Mouse (Mus musculus) neural tube, embryonic 13.5 days (tissue): ENCODE measurements around the gene Arhgap6. TPM values are rescaled to one million over a fixed set of nuclear protein-coding genes. Genes with fewer than 3 reads are reported as not detected.

Source experiments
- ATAC-seq: fragments of 200-750 bp; cut with Nextera tagmentation; 2 replicates; pipeline ENCODE4 v1.8.0; 2017; ENCODE audit warnings: low read depth, mild to moderate bottlenecking, moderate TSS enrichment, moderate library complexity
- H3K27ac ChIP-seq: fragments of 300-500 bp; sonication (generic); replicated peaks from 2 replicates; pipeline ENCODE4 v1.5.1; 2015; ENCODE audit warnings: moderate library complexity, mild to moderate bottlenecking, inconsistent platforms
- H3K27me3 ChIP-seq: fragments of 300-500 bp; sonication (generic); 2 replicates; pipeline ENCODE4 v1.6.1; 2015; ENCODE audit warnings: mild to moderate bottlenecking, inconsistent platforms
- H3K36me3 ChIP-seq: fragments of 300-500 bp; sonication (generic); 2 replicates; pipeline ENCODE4 v1.6.1; 2015; ENCODE audit warnings: mild to moderate bottlenecking, inconsistent platforms
- H3K4me1 ChIP-seq: fragments of 300-500 bp; sonication (generic); replicated peaks from 2 replicates; pipeline ENCODE4 v1.6.1; 2015; ENCODE audit warnings: inconsistent platforms
- H3K4me2 ChIP-seq: fragments of 300-500 bp; sonication (generic); 2 replicates; pipeline ENCODE4 v1.6.1; 2015; ENCODE audit warnings: inconsistent platforms, mild to moderate bottlenecking, moderate library complexity
- H3K4me3 ChIP-seq: fragments of 300-500 bp; sonication (generic); 2 replicates; pipeline ENCODE4 v1.5.1; 2015; ENCODE audit warnings: mild to moderate bottlenecking, inconsistent platforms
- H3K9ac ChIP-seq: fragments of 300-500 bp; sonication (generic); 2 replicates; pipeline ENCODE4 v1.6.1; 2015; ENCODE audit warnings: moderate library complexity, mild to moderate bottlenecking, inconsistent platforms
- H3K9me3 ChIP-seq: fragments of 300-500 bp; sonication (generic); 2 replicates; pipeline ENCODE4 v1.6.1; 2016; ENCODE audit warnings: inconsistent platforms
- WGBS: fragments of 180-500 bp; shearing (Covaris S2); methylation state at CpG from one replicate; pipeline ENCODE4 v1.1.7; 2015; 5-methylcytosine and 5-hydroxymethylcytosine counted together
- polyA plus RNA-seq: library from polyadenylated mRNA; unstranded; fragments of >200 nt; fragmentation: Nextera tagmentation; extraction: Ambion mirVana; gene quantifications from 2 replicates; pipeline ENCODE4 v1.2.1, GENCODE M21; 2015

Gene Arhgap6
- polyA plus RNA-seq, 1 experiment from 2014 or later, result 1.4 TPM

DNA sequence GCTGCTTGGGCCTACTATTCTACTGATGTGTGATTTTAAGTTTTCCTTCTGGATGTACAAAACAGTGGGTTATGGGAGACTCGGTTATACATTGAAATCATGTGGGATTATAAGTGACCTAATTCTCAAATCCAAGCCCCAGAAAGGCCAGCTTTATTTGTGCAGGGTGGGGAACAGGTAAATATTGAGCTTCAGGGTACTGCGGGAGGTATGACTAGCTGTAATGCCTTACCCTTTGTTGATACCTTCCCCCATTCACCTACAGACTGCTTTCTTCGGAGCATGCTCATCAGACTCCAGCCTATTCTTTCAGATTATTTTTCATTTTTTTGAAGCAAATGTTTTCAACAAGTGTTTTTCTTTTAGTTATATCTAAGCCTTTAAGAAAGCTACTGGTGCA, 286.7 kb downstream of the Arhgap6 start:
- H3K4me3 ChIP-seq, result no peak overlapping the region
- no peak for ATAC-seq
- H3K9ac ChIP-seq, result no peak overlapping the region
- H3K27ac ChIP-seq, result no peak overlapping the region
- no peaks in the 10 kb centered on the region for H3K36me3 ChIP-seq
- H3K4me1 ChIP-seq, result no peaks in the 10 kb centered on the region
- no peak overlapping the region for H3K4me2 ChIP-seq
- no peaks in the 10 kb centered on the region for H3K9me3 ChIP-seq
- WGBS, result 88% methylated on average over 3 of the region's 3 CpGs
- H3K27me3 ChIP-seq, result peaks cover 16% of the 10 kb centered on the region

DNA sequence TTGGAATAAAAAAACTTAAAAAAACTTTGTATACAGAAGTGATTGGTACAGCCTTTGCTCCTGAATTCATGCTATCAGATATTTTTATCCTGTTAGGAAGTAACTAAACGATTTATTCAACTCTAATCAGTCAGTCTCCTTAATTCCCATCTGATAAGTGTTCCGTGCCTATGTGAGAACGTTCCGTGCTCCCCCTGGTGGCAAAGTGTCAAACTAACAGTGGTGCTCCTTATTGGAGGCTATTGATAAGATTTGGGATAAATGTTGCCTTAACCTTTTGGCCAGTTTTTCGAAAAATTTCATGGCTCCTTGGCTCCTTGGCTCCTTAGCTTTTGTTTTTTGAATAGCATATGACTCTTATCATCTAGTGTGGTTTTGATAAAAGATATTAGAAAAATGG, 291.0 kb downstream of the Arhgap6 start:
- H3K27ac ChIP-seq, result no peak overlapping the region
- no peak for ATAC-seq
- no peaks in the 10 kb centered on the region for H3K4me1 ChIP-seq
- no peak overlapping the region for H3K4me3 ChIP-seq
- no peaks in the 10 kb centered on the region for H3K36me3 ChIP-seq
- no peak overlapping the region for H3K4me2 ChIP-seq
- peaks cover 22% of the 10 kb centered on the region for H3K27me3 ChIP-seq
- no peak overlapping the region for H3K9ac ChIP-seq
- H3K9me3 ChIP-seq, result no peaks in the 10 kb centered on the region
- WGBS, result 13% methylated on average over 5 of the region's 5 CpGs

DNA sequence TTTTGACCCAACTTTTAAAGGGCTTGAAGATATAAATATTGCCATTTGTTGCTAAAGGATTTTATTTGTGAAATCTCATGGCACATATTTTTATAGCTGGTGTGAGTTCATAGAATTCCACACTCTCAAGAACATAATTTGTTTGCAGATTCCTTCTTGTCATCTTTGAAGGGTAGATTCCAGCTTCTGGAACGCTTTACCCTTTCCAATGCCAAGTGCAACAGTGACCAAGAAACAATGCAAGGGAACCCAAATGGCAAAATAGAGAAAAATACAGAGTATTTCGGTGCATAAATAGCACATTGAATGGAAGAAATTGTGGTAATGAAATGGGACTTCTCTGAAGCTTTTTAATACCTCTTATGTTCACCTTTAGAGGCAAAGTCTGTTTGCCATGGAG, 294.3 kb downstream of the Arhgap6 start:
- Histone ChIP-seq H3K4me3 (no peak overlapping the region), H3K4me1 (no peaks in the 10 kb centered on the region), H3K27ac (no peak overlapping the region), H3K4me2 (no peak overlapping the region), H3K27me3 (peaks cover 20% of the 10 kb centered on the region), H3K9ac (no peak overlapping the region), H3K36me3 (no peaks in the 10 kb centered on the region), H3K9me3 (no peaks in the 10 kb centered on the region)
- 80% methylated on average over 2 of the region's 2 CpGs for WGBS
- no peak for ATAC-seq

DNA sequence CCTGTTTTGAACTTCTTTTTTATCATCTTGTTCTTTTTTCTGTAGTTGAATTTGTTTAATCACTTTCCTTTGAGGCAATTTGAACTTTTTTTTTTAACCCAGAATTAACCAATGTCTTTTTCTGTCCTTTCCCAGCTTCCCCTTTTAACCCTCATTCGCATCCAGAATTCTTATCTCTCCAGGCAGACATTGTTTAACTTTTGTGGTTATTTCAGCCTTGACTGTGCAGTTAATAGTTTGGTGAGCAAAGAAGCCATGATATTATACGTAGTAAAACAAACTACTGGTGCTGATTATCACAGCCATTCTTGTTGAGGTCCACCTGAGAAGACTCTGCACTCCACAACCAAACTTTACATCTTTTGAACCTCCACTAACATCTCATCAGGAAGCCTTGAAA, 299.7 kb downstream of the Arhgap6 start:
- Histone ChIP-seq H3K9ac (no peak overlapping the region), H3K27me3 (peaks cover 14% of the 10 kb centered on the region), H3K27ac (no peak overlapping the region), H3K36me3 (no peaks in the 10 kb centered on the region), H3K4me1 (no peaks in the 10 kb centered on the region), H3K4me2 (no peak overlapping the region), H3K9me3 (no peaks in the 10 kb centered on the region), H3K4me3 (no peak overlapping the region)
- WGBS, result 83% methylated on average over 2 of the region's 2 CpGs
- no peak for ATAC-seq

DNA sequence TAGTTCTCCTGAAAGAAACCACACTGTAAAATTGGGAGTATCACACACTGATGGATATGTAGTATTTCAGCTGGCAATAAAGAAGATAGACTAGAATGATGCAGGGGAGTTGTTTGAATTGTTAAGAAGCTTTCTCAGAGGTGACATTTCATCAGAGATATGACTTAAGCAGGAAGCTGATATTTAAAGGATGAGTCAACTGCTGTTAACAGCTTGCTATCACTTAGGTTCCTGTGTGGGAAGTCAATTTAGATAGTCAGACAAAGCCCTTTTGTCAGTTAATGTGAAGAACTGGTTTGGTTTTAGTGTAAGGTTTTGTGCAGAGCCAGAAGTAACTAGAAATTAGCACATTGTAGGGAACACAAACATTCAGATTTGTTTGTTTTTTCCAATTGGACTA, 300.7 kb downstream of the Arhgap6 start:
- Histone ChIP-seq H3K27ac (no peak overlapping the region), H3K9me3 (no peaks in the 10 kb centered on the region), H3K27me3 (peaks cover 14% of the 10 kb centered on the region), H3K4me2 (no peak overlapping the region), H3K36me3 (no peaks in the 10 kb centered on the region), H3K9ac (no peak overlapping the region), H3K4me3 (no peak overlapping the region), H3K4me1 (no peaks in the 10 kb centered on the region)
- no peak for ATAC-seq

DNA sequence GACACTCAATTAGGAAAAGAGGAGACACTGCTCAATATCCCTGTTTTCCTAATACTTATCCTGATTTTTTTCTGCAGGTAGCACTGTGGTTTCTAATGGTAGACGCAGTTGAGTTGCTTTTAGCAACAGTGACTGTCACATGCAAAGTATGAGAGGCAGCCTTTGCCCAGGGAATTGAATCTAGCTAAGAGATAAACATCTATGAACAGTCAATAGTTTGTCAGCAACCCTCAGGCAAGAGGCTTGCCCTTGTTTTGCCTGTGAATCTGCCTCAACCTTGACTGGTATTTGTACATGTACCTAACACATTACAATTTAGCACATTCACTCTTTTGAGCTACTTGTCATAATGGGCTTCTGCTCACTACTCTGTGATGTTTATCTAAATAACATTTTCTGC, 307.8 kb downstream of the Arhgap6 start:
- no peak for ATAC-seq
- no peak overlapping the region for H3K9ac ChIP-seq
- no peaks in the 10 kb centered on the region for H3K4me1 ChIP-seq
- peaks cover 29% of the 10 kb centered on the region for H3K27me3 ChIP-seq
- WGBS, result 86% methylated on average over 1 of the region's 1 CpGs
- no peak overlapping the region for H3K4me2 ChIP-seq
- no peaks in the 10 kb centered on the region for H3K9me3 ChIP-seq
- no peak overlapping the region for H3K4me3 ChIP-seq
- H3K36me3 ChIP-seq, result no peaks in the 10 kb centered on the region
- no peak overlapping the region for H3K27ac ChIP-seq

DNA sequence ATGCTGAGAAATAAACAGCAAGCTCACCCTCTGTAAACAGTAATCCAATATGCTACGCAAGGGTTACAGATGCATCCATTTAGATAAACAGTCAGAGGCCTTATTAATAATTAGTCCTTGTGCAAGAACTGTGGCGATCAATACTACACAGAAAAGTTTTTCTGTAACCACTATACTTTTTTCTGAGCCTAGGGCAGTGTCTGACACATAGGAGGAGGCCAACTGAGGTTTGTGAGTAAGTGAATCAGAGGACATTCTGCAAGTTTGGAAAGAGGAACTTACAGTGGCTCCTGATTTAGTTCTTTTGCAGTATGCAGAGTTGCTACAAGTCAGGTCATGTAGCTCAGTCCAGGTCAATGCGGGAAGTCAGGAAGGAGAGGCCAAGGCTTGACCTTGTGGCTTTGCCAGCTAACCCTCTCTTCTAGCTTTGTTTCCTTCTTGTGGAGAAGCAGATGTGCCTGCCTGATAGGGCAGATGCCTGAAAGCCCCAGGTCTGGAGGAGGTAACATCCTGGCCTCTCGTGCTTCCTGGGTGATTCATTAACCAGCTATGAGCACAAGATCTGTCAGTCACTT, 311.2 kb downstream of the Arhgap6 start:
- Histone ChIP-seq H3K4me1 (no peaks in the 10 kb centered on the region), H3K4me3 (no peak overlapping the region), H3K27me3 (peaks cover 35% of the 10 kb centered on the region), H3K9me3 (no peaks in the 10 kb centered on the region), H3K27ac (no peak overlapping the region), H3K36me3 (no peaks in the 10 kb centered on the region), H3K4me2 (no peak overlapping the region), H3K9ac (no peak overlapping the region)
- no peak for ATAC-seq
- WGBS, result 76% methylated on average over 4 of the region's 4 CpGs

DNA sequence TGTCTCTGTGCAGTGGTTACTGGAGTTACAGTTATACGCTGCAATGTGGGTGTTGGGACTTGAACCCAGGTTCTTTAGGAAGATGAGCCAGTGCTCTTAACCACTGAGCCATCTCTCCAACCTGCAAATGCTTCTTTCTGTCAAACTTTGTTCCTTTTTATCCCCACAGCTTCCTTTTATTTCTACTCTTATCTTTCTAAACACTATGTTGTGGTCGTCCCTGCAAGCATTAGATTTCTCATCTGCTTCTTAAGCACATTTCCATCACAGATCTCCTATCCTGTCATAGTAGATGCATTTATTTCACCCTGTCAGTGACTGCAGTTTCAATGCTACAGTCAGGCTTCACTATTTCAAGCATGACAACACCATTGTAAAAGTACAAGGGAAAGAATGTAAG, 312.5 kb downstream of the Arhgap6 start:
- H3K9me3 ChIP-seq, result no peaks in the 10 kb centered on the region
- no peaks in the 10 kb centered on the region for H3K4me1 ChIP-seq
- ATAC-seq, result no peak
- no peak overlapping the region for H3K4me2 ChIP-seq
- H3K4me3 ChIP-seq, result no peak overlapping the region
- H3K27ac ChIP-seq, result no peak overlapping the region
- peaks cover 30% of the 10 kb centered on the region for H3K27me3 ChIP-seq
- WGBS, result 79% methylated on average over 2 of the region's 2 CpGs
- no peaks in the 10 kb centered on the region for H3K36me3 ChIP-seq
- no peak overlapping the region for H3K9ac ChIP-seq

DNA sequence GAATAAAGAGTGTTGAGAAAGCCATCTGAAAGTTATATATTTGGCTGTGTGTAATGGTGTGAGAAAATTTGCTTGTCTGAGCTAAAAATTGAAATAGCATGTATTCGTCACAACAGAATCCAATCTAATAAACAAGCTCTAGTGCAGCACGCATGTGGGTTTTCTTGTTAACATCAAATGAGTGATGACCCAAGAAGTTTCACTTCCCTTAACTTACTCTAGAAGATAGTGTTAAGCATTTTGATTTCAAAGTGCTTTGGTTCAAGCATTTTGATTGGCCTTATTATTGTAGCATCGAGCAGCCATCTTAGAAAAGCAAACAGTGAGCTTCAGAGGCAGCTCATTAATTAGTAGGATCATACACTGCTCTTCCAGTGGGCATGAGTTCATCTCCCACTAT, 315.1 kb downstream of the Arhgap6 start:
- no peak overlapping the region for H3K9ac ChIP-seq
- no peaks in the 10 kb centered on the region for H3K4me1 ChIP-seq
- no peak overlapping the region for H3K4me2 ChIP-seq
- H3K4me3 ChIP-seq, result no peak overlapping the region
- 96% methylated on average over 3 of the region's 3 CpGs for WGBS
- no peak for ATAC-seq
- H3K27ac ChIP-seq, result no peak overlapping the region
- no peaks in the 10 kb centered on the region for H3K36me3 ChIP-seq
- H3K9me3 ChIP-seq, result no peaks in the 10 kb centered on the region
- peaks cover 28% of the 10 kb centered on the region for H3K27me3 ChIP-seq

DNA sequence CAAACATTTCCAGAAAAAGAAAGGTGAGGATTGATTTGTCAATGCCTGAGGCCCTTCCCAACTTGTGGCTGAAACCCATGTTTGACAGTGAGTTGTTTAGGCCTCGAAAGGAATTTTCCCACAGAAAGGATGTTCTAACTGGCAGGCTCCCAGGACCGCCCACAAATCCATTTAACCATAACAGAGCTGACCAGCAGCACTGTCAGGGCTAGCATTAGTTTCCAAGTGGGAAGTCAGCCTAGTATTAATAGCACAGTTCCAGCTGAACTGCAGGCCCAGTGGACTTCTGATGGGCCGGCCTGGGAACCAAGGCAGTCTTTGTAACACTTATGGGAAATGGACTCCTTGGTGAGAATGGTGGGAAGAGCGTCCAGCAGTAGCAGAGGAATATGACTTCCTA, 317.8 kb downstream of the Arhgap6 start:
- no peak overlapping the region for H3K9ac ChIP-seq
- peaks cover 10% of the 10 kb centered on the region; the same call in 1 of the 2 replicates for H3K27me3 ChIP-seq
- H3K27ac ChIP-seq, result no peak overlapping the region
- H3K4me2 ChIP-seq, result no peak overlapping the region
- no peaks in the 10 kb centered on the region for H3K36me3 ChIP-seq
- no peaks in the 10 kb centered on the region for H3K9me3 ChIP-seq
- H3K4me1 ChIP-seq, result no peaks in the 10 kb centered on the region
- no peak overlapping the region for H3K4me3 ChIP-seq
- no peak for ATAC-seq
- WGBS, result 72% methylated on average over 4 of the region's 4 CpGs

DNA sequence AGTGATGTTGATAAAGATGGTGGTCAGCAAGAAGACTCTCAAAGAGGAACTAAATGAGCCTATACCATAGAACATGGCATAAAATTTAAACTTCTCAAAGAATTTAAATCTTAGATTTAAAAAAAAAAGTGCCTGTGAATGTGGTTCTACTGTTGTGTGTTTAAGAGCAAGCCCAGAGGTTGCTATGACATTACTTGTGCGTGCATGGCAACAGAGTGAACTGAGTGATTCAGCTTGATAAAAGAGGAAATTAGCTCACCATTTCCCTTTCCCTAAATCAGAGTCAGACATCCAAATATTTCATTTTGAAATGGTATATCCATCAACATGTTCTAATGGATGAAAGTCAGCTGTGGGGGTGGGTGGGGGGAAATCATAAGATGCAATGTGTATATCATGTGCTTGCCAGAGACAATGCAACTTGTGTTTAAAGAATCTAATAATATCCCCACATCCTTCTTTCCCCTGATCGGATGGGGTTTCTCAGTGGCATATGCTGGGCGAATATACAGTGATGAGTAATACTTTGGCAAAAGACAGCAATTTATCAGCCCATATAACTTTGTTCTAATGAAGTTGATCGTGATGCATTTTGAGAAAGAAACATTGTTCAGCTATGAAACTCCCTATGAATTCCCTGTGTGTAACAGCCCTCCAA, 328.3 kb downstream of the Arhgap6 start:
- Histone ChIP-seq H3K9me3 (no peaks in the 10 kb centered on the region), H3K4me3 (no peak overlapping the region), H3K4me2 (no peak overlapping the region), H3K4me1 (no peaks in the 10 kb centered on the region), H3K36me3 (no peaks in the 10 kb centered on the region), H3K9ac (no peak overlapping the region), H3K27ac (no peak overlapping the region), H3K27me3 (no peaks in the 10 kb centered on the region)
- no peak for ATAC-seq
- WGBS, result 85% methylated on average over 4 of the region's 4 CpGs

DNA sequence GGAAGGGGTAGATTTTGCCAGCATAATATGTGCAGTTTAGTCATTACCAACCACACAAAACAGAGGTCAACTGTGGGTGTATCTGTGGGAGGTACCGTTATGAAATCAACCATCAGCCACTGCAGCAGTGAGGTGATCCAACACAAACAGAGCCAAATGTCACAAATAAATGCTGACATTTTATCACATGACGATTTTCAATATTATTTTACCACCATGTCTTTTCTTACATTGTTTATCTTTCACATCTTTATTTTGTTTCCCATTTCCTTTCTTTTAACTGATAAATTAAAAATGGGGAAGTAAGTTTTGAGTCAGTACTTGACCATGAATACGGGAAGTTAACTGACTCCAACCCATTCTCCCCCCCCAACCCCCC, 328.9 kb downstream of the Arhgap6 start:
- Histone ChIP-seq H3K9me3 (no peaks in the 10 kb centered on the region), H3K9ac (no peak overlapping the region), H3K4me1 (no peaks in the 10 kb centered on the region), H3K27ac (no peak overlapping the region), H3K4me3 (no peak overlapping the region), H3K36me3 (no peaks in the 10 kb centered on the region), H3K4me2 (no peak overlapping the region), H3K27me3 (no peaks in the 10 kb centered on the region)
- 78% methylated on average over 3 of the region's 3 CpGs for WGBS
- no peak for ATAC-seq

DNA sequence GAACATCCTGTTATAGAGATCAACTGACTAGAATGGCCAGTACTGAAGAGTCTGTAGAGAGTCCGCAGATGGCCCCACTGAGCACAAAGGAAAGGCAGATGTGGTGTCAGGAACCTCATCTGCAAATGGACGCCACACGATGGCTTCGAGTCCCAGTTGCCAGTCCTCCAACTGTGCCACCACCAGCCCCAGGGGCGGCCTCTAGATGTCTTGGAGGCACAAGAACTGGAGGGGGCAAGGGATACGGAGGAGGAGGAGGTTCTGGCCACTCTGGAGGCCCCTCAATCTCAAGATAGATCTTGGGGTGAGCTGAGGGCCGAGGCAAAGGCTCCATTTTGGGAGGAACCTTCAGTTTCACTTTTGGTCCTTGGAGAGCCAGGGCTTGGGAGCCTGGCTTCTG, 344.9 kb downstream of the Arhgap6 start:
- Histone ChIP-seq H3K36me3 (no peaks in the 10 kb centered on the region), H3K27me3 (peaks cover 6% of the 10 kb centered on the region; the same call in 1 of the 2 replicates), H3K4me3 (no peak overlapping the region), H3K27ac (no peak overlapping the region), H3K9ac (no peak overlapping the region), H3K4me2 (no peak overlapping the region), H3K9me3 (no peaks in the 10 kb centered on the region), H3K4me1 (no peaks in the 10 kb centered on the region)
- no peak for ATAC-seq
- WGBS, result 85% methylated on average over 7 of the region's 7 CpGs
